Mouse (Mus musculus): ENCODE measurements around the gene Gm4181. TPM values are rescaled to one million over a fixed set of nuclear protein-coding genes. Genes with fewer than 3 reads are reported as not detected.
"Not testable (repeated sequence)": the region's sequence is repeated elsewhere in the genome, so short reads cannot be mapped to it uniquely, and the experiment has no call there.

Gene Gm4181
- total RNA-seq (2022): not detected

DNA sequence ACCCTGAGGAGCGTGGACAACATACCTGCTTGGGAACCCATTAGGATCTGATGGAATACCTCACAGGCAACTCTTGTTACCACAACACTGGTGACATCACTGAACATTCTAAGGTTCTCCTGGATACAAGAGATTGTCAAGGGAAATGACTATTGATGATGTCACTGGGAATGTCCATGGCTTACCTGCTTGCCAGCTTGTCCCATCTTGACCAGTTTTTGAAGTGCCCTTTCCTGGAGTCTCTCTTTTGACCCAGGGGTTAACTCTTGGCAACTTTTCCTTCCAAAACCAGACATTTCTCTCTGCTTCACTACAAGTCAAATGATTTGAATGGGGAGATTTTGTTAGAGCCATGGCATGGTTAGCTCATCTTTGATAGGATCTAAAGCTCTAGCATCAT lies at the start of gene Gm4181:
Gene Gm4181, minus strand, starts transcription at position 101 of the 400 bp plus-strand sequence.
- DNase-seq (ENCODE audit: low spot score in 2 of 2): not testable (repeated sequence)

DNA sequence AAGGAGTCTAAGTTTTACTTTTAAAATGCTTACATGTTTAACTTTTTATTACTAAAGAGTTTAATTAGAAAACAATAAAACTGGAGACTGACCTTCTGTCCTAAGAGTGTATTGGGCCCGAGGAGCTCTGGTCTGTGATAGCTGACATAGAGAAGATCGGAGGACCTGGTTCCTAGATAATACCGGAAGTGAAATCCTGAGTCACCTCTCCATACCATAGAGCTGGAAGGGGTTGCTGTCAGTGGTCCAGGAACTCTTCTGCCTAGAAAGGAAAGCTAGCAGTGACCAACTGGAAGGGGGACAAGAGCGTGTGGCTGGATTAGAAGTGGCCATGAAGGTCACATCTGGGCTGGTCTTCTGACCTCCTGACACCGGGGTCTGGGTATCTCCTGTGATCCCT lies 41.8 kb upstream of the Gm4181 start:
- no peak for DNase-seq (ENCODE audit: low spot score in 2 of 2)

GRCm38 (mm10) chr14:51632426-51632825 lies 3.0 kb downstream of the Gm4181 start:
- peak; percentile 9 to 10 for DNase-seq (ENCODE audit: low spot score in 2 of 2)

DNA sequence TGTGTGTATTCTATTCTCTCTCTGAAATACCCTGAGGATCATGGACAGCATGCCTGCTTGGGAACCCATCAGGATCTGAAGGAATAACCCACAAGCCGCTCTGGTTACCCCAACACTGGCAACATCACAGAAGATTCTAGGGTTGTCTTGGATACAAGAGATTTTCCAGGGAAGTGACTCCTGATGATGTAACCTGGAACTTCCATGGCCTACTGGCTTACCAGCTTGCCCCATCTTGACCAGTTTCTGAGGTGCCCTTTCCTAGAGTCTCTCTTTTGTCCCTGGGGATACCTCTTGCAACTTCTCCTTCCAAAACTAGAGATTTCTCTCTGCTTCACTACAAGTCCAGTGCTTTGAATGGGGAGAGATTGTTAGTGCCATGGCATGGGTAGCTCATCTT lies 24.3 kb downstream of the Gm4181 start, which contains the start of gene Gm17078:
Gene Gm17078, minus strand, starts transcription at position 101 of the 400 bp plus-strand sequence.
- DNase-seq (ENCODE audit: low spot score in 2 of 2): no peak

DNA sequence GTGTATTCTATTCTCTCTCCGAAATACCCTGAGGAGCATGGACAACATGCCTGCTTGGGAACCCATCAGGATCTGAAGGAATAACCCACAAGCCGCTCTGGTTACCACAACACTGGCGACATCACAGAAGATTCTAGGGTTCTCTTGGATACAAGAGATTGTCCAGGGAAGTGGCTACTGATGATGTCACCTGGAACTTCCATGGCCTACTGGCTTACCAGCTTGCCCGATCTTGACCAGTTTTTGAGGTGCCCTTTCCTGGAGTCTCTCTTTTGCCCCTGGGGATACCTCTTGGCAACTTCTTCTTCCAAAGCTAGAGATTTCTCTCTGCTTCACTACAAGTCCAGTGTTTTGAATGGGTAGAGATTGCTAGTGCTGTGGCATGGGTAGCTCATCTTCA lies 43.4 kb downstream of the Gm4181 start, which contains the start of gene Gm17174:
Gene Gm17174, minus strand, starts transcription at position 101 of the 400 bp plus-strand sequence.
- DNase-seq (ENCODE audit: low spot score in 2 of 2): not testable (repeated sequence)

Other genes starting within 250 kb of the Gm4181 start
- not detected for gene Vmn2r88, start 224.8 kb downstream of the Gm4181 start, total RNA-seq (2022)
- not detected for gene Vmn2r89, start 183.8 kb downstream of the Gm4181 start, total RNA-seq (2022)
- not detected for gene Gm5622, start 82.9 kb downstream of the Gm4181 start, total RNA-seq (2022)
- gene Gm17175, start 61.6 kb downstream of the Gm4181 start, total RNA-seq (2022): not detected
- not detected for gene Gm17174, start 43.5 kb downstream of the Gm4181 start, total RNA-seq (2022)
- gene Gm17078, start 24.4 kb downstream of the Gm4181 start, total RNA-seq (2022): not detected
- gene Gm17079, start 59.8 kb upstream of the Gm4181 start, total RNA-seq (2022): not detected
- gene Gm5800, start 81.5 kb upstream of the Gm4181 start, total RNA-seq (2022): not detected
- gene Ang4, start 137.9 kb upstream of the Gm4181 start, total RNA-seq (2022): not detected
- gene AY358078, start 164.4 kb upstream of the Gm4181 start, total RNA-seq (2022): not detected
- gene Ear6, start 218.0 kb upstream of the Gm4181 start, total RNA-seq (2022): not detected
- 10 to 100 TPM; 29.8 to 51.3 (median 38.8) TPM for gene Mettl17, start 249.2 kb upstream of the Gm4181 start, total RNA-seq (2022)